Mouse (Mus musculus) cortical plate, adult 2 months (tissue): ENCODE measurements around the gene Abcg1.

Experiments
- CTCF ChIP-seq: fragments of 200-500 bp; IDR thresholded peaks from 2 replicates; pipeline ENCODE4 v1.5.1; 2011; ENCODE audit warnings: mild to moderate bottlenecking, control low read depth, low read length; ENCODE audit not compliant: insufficient read depth; ENCODE audit errors: extremely low read depth
- POLR2A ChIP-seq: fragments of 200-500 bp; IDR thresholded peaks from 2 replicates; pipeline ENCODE4 v1.6.1; 2011; ENCODE audit warnings: mild to moderate bottlenecking, low read length, control low read depth; ENCODE audit not compliant: insufficient read depth; ENCODE audit errors: extremely low read depth

- TF ChIP-seq CTCF (no peak), POLR2A (no peak)
These were observed 36.2 kb upstream of the Abcg1 start for GRCm38 (mm10) chr17:31021276-31021675.
